Mouse (Mus musculus) olfactory bulb, adult 2 months (tissue): Measurements from ENCODE around the gene Mat2b. TPM values are rescaled to one million over a fixed set of nuclear protein-coding genes. Genes with fewer than 3 reads are reported as not detected.
"Not testable (repeated sequence)": the region's sequence is repeated elsewhere in the genome, so short reads cannot be mapped to it uniquely, and the experiment has no call there.

Experiments used
- H3K27ac ChIP-seq: fragments of 200-500 bp; 2 replicates; pipeline ENCODE4 v1.5.1; 2012; ENCODE audit warnings: low read depth, low read length; ENCODE audit not compliant: insufficient read depth
- H3K4me1 ChIP-seq: fragments of 200-500 bp; 2 replicates; pipeline ENCODE4 v1.6.1; 2012; ENCODE audit warnings: low read length; ENCODE audit not compliant: control insufficient read depth, insufficient read depth
- H3K4me3 ChIP-seq: fragments of 200-500 bp; 2 replicates; pipeline ENCODE4 v1.5.1; 2012; ENCODE audit warnings: mild to moderate bottlenecking, low read depth, low read length, moderate library complexity; ENCODE audit not compliant: insufficient read depth
- CTCF ChIP-seq: fragments of 200-500 bp; IDR thresholded peaks from 2 replicates; pipeline ENCODE4 v1.5.1; 2012; ENCODE audit warnings: low read depth, mild to moderate bottlenecking, low read length, moderate library complexity; ENCODE audit not compliant: insufficient read depth
- POLR2A ChIP-seq: fragments of 200-500 bp; IDR thresholded peaks from 2 replicates; pipeline ENCODE4 v1.6.1; 2012; ENCODE audit warnings: mild to moderate bottlenecking, low read depth, low read length, moderate library complexity; ENCODE audit not compliant: insufficient read depth
- WGBS: fragments of 180-500 bp; shearing (Covaris S2); methylation state at CpG from one replicate; pipeline ENCODE4 v1.1.7; 2018; 5-methylcytosine and 5-hydroxymethylcytosine counted together
- polyA plus RNA-seq: library from polyadenylated mRNA; stranded (reverse); fragments of >200 nt; gene quantifications from 2 replicates; pipeline ENCODE4 v1.2.4, GENCODE M21; 2012; ENCODE audit warnings: low replicate concordance; ENCODE audit not compliant: missing spikeins, insufficient read depth, insufficient read length

Gene Mat2b
- polyA plus RNA-seq, 1 experiment, result not detected

DNA sequence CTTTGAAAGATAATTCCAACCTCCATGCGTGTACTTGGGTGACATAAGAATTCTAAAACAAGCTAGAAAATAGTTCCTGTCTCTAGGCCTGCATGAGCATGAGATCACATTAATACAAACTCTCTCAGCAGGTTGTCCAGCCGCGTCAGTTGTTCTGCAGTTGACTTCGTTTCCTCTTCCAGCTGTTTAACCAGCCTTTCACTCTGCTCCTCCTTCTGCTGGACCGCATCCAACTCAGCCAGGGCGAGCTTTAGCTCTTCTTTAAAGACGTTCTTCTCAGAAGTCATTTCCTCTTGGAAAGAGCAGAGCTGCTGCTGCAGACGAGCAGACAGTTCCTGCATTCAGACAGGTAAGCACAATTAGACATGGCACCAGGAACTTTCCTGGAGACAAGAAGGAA is 18.9 kb upstream of the Mat2b start:
- no peak overlapping the region for H3K4me3 ChIP-seq
- TF ChIP-seq POLR2A, result no peak
- TF ChIP-seq CTCF, result no peak
- WGBS, result 27% methylated on average over 8 of the region's 8 CpGs
- H3K4me1 ChIP-seq, result no peaks in the 10 kb centered on the region
- no peak overlapping the region for H3K27ac ChIP-seq

DNA sequence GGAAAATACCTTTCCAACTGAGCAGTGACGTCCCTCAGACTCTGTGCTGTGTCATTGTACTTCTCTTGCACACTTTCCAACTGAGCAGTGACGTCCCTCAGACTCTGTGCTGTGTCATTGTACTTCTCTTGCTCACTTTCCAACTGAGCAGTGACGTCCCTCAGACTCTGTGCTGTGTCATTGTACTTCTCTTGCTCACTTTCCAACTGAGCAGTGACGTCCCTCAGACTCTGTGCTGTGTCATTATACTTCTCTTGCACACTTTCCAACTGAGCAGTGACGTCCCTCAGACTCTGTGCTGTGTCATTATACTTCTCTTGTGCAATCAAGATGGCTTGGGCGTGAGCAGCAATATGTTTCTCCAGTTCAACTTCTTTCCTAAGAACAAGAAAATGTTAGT is 14.9 kb upstream of the Mat2b start:
- 91% methylated on average over 6 of the region's 6 CpGs for WGBS
- H3K4me1 ChIP-seq, H3K4me3 ChIP-seq, H3K27ac ChIP-seq: not testable (repeated sequence)

DNA sequence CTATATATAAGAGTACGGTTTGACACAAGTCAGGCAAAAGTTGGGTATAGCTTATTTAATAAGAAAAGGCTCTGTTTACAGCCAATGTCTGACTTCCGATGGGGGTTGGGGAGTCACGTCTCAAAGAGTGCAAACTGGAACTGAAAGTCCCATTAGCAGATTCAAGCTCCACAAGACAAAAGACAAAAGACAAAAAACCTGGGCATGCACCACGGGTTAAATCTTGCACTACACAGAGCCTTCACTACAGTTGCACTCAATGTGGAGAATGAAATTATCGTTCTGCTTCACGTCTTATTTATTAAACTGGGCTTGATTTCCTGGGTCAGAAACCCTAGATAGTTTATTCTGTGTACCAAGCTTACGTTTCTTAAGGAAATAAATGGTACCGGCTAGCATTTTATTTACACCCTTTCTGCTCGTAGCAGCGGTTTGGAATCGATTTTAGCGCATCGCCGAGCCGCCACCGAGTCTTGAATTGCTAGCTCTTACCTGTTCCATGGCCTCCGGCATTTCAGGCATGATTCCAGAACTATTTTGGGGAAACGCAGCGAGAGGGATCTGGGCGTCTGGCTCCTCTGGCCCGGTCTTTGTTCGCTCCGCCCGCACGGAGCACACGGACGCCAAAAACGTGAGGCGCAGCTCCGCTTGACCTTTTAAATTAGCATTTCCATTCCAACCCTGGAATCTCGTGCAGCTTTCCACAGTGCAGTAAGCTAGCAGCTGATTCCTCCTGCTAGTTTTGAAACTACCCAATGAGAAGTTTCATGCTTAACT is 504 bp downstream of the Mat2b start:
- under 1% methylated on average over 31 of the region's 31 CpGs for WGBS
- TF ChIP-seq POLR2A, result no peak
- no peak for TF ChIP-seq CTCF

DNA sequence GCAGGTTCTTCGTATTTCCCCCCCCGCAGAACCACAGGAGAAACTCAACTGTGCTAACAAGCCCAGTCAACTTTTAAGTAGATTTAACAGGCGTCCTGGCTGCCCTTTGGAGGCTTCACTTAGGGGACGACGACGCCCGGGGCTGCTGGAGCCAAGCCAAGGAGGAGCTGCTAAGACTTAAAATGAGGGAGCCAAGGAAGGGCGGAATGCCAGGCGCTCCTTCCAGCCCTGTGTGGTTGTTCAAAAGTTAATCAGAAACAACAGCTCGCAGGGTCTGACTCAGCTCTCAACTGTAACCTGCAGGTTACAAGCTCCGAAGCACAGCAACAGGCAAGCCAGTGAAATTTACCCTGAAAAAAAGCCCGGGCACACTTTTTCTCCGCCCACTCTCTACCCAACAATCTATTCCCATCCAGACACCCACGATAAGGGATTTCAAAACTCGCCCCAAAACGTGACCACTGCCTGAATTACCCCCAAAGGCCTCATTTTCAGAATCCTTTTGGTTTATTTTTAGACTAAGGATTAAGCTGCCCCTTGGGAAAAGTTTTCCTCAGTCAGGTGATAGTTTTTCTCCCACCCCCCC is 1.5 kb downstream of the Mat2b start:
- H3K27ac ChIP-seq, result peak overlapping the region; percentile 75
- WGBS, result under 1% methylated on average over 16 of the region's 16 CpGs

More for the DNA sequence above, 504 bp downstream of the Mat2b start:
- peak overlapping the region; percentile 73 for H3K4me3 ChIP-seq
- peak overlapping the region; percentile 94 for H3K27ac ChIP-seq
- H3K4me1 ChIP-seq, result peaks cover 9% of the 10 kb centered on the region

GRCm38 (mm10) chr11:40692511-40693365 is 2.3 kb downstream of the Mat2b start:
- peaks cover 9% of the 10 kb centered on the region for H3K4me1 ChIP-seq
- TF ChIP-seq CTCF, result no peak
- peak; percentile 67 for TF ChIP-seq POLR2A
- peak overlapping the region; percentile 75; the same call in 1 of the 2 replicates for H3K27ac ChIP-seq
- under 1% methylated on average over 36 of the region's 36 CpGs for WGBS
- H3K4me3 ChIP-seq, result peak overlapping the region; percentile 96

More for the DNA sequence above, 1.5 kb downstream of the Mat2b start:
- TF ChIP-seq CTCF (no peak), POLR2A (no peak)
- peak overlapping the region; percentile 48 for H3K4me3 ChIP-seq
- peaks cover 9% of the 10 kb centered on the region for H3K4me1 ChIP-seq

DNA sequence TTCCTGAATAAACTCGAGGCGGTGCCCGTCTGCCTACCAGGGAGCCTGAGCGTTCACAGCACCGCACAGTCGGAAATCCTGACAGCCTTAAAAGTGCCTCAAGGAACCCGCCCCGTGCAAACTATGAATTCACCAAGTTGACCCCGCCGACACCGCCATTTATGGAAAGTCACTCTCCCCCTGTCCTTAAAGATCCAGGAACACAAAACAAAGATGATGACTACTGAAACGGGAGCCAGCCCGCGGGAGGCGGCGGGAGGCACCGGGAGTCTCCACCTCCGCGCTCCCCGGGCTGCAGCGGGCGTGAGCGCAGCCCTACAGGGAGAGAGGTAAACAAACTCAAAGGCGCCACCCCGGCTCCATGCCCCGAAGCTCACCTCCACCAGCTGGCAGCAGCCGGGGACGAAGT is 2.9 kb downstream of the Mat2b start:
- Histone ChIP-seq H3K4me1 (peaks cover 14% of the 10 kb centered on the region), H3K27ac (peak overlapping the region; percentile 72; the same call in 1 of the 2 replicates), H3K4me3 (peak overlapping the region; percentile 96)
- under 1% methylated on average over 28 of the region's 28 CpGs for WGBS
- TF ChIP-seq CTCF (no peak), POLR2A (no peak)

DNA sequence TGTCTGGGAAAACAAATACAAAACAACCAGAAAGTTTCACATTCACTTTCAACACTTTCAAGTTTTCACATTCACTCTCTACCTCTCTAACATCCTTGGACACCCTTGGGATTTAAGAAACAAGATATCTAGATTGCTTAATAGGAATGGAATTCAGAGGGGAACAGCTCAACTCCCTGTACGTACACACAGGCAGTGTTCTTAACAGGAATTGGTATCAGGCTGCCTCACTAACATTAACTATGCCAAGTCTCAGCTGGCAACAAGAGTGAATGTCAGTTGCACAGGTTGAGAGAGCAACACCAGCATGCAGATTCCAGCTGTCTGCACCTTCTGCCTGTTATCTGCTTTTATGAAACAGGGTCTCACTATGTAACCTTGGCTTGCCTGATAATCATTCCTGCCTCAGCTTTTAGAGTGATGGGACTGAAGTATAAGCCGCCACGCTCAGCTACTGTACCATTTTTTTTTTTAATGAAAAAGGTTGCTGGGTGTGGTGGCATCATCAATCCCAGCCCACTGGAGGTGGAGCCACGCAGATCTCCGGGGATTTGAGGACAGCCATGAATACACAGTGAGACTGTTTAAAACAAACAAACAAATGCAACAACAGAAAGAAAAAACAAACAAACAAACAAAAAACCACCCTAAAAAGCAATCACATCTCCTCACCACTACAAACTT is 4.4 kb downstream of the Mat2b start:
- peaks cover 14% of the 10 kb centered on the region for H3K4me1 ChIP-seq
- H3K27ac ChIP-seq, result no peak overlapping the region
- WGBS, result 30% methylated on average over 5 of the region's 5 CpGs
- no peak overlapping the region for H3K4me3 ChIP-seq
- TF ChIP-seq CTCF, result no peak

- TF ChIP-seq CTCF, result no peak
- Histone ChIP-seq H3K4me1 (peaks cover 5% of the 10 kb centered on the region; the same call in 1 of the 2 replicates), H3K4me3 (no peak overlapping the region), H3K27ac (no peak overlapping the region)
- whole genome bisulfite sequencing, result 38% methylated on average over 3 of the region's 3 CpGs
These were observed 11.7 kb downstream of the Mat2b start for GRCm38 (mm10) chr11:40683295-40683694.
